Mouse (Mus musculus) E14TG2a.4 (cell line): Measurements from ENCODE around the gene Brf1.

Experiments used
- CTCF ChIP-seq: conservative IDR thresholded peaks from 2 replicates; pipeline ENCODE4 v1.5.1; 2014; ENCODE audit warnings: low read length
- NANOG ChIP-seq: IDR thresholded peaks from 2 replicates; pipeline ENCODE4 v1.6.1; 2014; ENCODE audit warnings: borderline replicate concordance, low read length, mixed read lengths

DNA sequence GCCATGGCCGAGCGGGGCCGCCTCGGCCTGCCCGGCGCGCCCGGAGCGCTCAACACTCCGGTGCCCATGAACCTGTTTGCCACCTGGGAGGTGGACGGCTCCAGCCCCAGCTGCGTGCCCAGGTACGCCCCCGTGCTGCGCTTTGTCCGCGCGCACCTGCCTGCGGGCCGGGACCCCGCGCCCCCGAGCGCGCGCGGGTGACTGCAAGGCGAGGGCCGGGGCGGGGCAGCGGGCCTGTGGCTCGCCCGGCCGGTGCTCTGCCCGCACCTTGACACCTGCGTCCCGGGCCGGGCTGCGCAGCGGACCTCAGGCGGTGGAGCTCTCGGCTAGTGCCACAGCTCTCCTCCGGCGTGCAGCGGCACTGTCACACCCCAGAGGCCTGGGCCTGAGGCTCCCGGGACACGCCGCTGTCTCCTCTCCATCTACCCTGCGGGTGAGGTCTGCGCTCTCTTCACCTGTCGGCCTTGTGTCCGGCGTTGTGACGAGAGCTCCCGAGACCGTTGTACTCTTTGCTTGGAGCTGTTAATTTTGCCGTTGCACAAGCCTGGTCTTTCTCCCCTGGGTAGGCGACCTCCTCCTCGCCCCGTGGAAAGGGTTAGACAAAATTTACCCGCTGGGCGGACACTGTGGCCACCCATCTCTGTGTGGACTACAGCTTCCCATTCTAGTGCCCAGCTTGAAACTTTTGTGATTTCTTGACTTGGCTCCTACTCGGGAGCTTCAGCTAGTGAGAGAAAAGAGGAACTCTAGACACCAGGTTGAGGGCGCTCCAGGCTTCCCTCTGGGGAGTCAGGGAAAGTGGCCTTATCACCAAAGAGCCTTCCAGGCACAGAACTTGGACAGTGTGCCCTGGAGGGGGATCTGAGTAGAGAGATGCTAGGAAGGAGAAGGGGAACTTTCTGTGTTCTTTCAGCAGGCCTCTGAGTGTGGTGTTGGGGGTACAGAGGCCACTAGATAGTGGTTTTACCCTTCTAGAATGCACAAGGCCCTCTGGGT, 14.4 kb upstream of the Brf1 start:
- TF ChIP-seq CTCF = no peak
- no peak for TF ChIP-seq NANOG
